Mouse (Mus musculus): ENCODE data around the gene Atcay.

DNA sequence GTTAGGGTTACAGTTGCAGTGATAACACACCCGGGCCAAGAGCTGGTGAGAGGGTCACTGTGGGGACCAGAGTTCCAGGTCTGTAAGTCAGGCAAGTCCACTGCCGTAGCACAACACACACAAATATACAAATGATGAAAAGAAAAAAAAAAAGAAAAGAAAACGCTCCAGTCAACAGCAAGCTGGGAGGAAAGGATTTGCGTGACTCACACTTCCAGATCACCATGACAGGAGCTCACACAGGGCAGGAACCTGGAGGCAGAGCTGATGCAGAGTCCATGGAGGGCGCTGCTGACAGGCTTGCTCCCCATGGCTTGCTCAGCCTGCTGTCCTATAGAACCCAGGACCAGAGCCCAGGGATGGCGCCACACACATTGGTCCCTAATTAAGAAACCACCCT lies 3.6 kb upstream of the Atcay start:
- no peak for TF ChIP-seq CTCF (IDR thresholded peaks at IDR 0.05; ENCODE audit: borderline replicate concordance, insufficient read depth, low read length)
- no peak; the same call in 1 of the 2 replicates for TF ChIP-seq POLR2A (IDR thresholded peaks at IDR 0.05; ENCODE audit: low read depth, low read length)

Data from embryonic fibroblast, embryonic 13.5 days (primary cell).